ENCODE assay signal across 8 mouse cellular contexts in genomic region chr1:191275527-191275926, GRCm38 (mm10). TPM values are rescaled to one million over a fixed set of nuclear protein-coding genes. Genes with fewer than 3 reads are reported as not detected.
DNase-seq lines count a peak whose midpoint lies in the region; ATAC-seq and TF ChIP-seq lines count a peak whose summit lies in the region.

No protein-coding gene starts in this region.

- H3K9me3 ChIP-seq in ES-E14 (ENCODE audit: control insufficient read depth, insufficient read depth, low read depth, low read length): no peaks in the 10 kb centered on the region

- TF ChIP-seq CTCF in bone marrow, adult 2 months (IDR thresholded peaks at IDR 0.05; ENCODE audit: control insufficient read depth, insufficient read depth, low read length): peak; percentile 79
- TF ChIP-seq CTCF in embryonic fibroblast, embryonic 13.5 days (IDR thresholded peaks at IDR 0.05; ENCODE audit: borderline replicate concordance, insufficient read depth, low read length): peak; percentile 53; the same call in 1 of the 2 replicates
- peak; percentile 93 for TF ChIP-seq CTCF in layer of hippocampus, adult 2 months (conservative IDR thresholded peaks at IDR 0.05)

- no peaks in the 10 kb centered on the region for H3K4me1 ChIP-seq in ES-E14 (ENCODE audit: control insufficient read depth in 2 of 2, insufficient read depth in 2 of 2, low read length in 2 of 2, poor library complexity in 1 of 2)
- peaks cover 1% of the 10 kb centered on the region; the same call in 1 of the 2 replicates for H3K4me1 ChIP-seq in bone marrow, adult 2 months (ENCODE audit: control insufficient read depth, insufficient read depth, low read length)
- peaks cover 3% of the 10 kb centered on the region for H3K4me1 ChIP-seq in embryonic fibroblast, embryonic 13.5 days (ENCODE audit: control insufficient read depth, insufficient read depth, low read length)

- DNase-seq in ES-E14 (ENCODE audit: low read depth, low spot score): peak; percentile 66
- DNase-seq in heart, postnatal 14 days: peak; percentile 83 to 88
- DNase-seq in layer of hippocampus, adult 2 months (ENCODE audit: low spot score in 2 of 2): peak; percentile 26 to 82
- peak; percentile 86 for DNase-seq in lung, postnatal 14 days
- DNase-seq in right cerebral cortex, postnatal 25 days: peak; percentile 53

- H3K27ac ChIP-seq in ES-E14 (ENCODE audit: insufficient read depth, low read depth, low read length, poor library complexity, severe bottlenecking): no peak overlapping the region
- no peak overlapping the region; the same call in 1 of the 2 replicates for H3K27ac ChIP-seq in bone marrow, adult 2 months (ENCODE audit: control insufficient read depth, insufficient read depth, low read depth, low read length, poor library complexity)
- H3K27ac ChIP-seq in embryonic fibroblast, embryonic 13.5 days (ENCODE audit: insufficient read depth, low read length): no peak overlapping the region
- H3K27ac ChIP-seq in layer of hippocampus, adult 2 months: no peak overlapping the region

- intact Hi-C loops in heart, postnatal 14 days (cut with DNase I): loop anchor here (2.0 to 10.0 kb wide), 2 partner anchors 123 to 331 kb away; no protein-coding TSS in a partner anchor

- no peak for TF ChIP-seq POLR2A in bone marrow, adult 2 months (IDR thresholded peaks at IDR 0.05; ENCODE audit: borderline replicate concordance, control insufficient read depth, low read depth, low read length)
- TF ChIP-seq POLR2A in embryonic fibroblast, embryonic 13.5 days (IDR thresholded peaks at IDR 0.05; ENCODE audit: low read depth, low read length): no peak

- no peak overlapping the region for H3K9ac ChIP-seq in ES-E14 (ENCODE audit: insufficient read depth, low read depth, low read length, poor library complexity, severe bottlenecking)

- no peaks in the 10 kb centered on the region for H3K36me3 ChIP-seq in ES-E14 (ENCODE audit: control insufficient read depth, insufficient read depth, low read length, poor library complexity, severe bottlenecking)

- 6% methylated on average over 12 of the region's 12 CpGs for WGBS in bone marrow, adult 2 months

- ATAC-seq in erythroid progenitor cell, adult 5-6 weeks (replicated peaks; ENCODE audit: low FRiP score, poor library complexity, severe bottlenecking): no peak

- in situ Hi-C loops in ES-E14 (cut with MboI; ENCODE audit: low sequenced_read_pairs in 2 of 2, unreplicated experiment in 2 of 2): loop anchor here in 1 of 2 experiments (25.0 kb wide), 1 partner anchor 188 kb away; the partner anchor contains the start of gene Batf3

- no peak overlapping the region for H3K4me3 ChIP-seq in ES-E14 (ENCODE audit: insufficient read depth in 1 of 2, low read depth in 1 of 2, low read length in 2 of 2, poor library complexity in 1 of 2, severe bottlenecking in 1 of 2)
- no peak overlapping the region for H3K4me3 ChIP-seq in bone marrow, adult 2 months (replicated peaks; ENCODE audit: control insufficient read depth, low read depth, low read length)
- no peak overlapping the region for H3K4me3 ChIP-seq in embryonic fibroblast, embryonic 13.5 days (ENCODE audit: insufficient read depth, low read length)
- no peak overlapping the region for H3K4me3 ChIP-seq in layer of hippocampus, adult 2 months

TF ChIP-seq in ES-E14, 5 proteins besides CTCF, POLR2A, EP300 and RAD21:
- no peak for TF ChIP-seq HCFC1 (IDR thresholded peaks at IDR 0.05; ENCODE audit: borderline replicate concordance, insufficient read depth, low read length)
- no peak for TF ChIP-seq MAFK (IDR thresholded peaks at IDR 0.05; ENCODE audit: insufficient read depth, low read depth, low read length)
- TF ChIP-seq CHD2 (IDR thresholded peaks at IDR 0.05; ENCODE audit: low read depth, low read length): no peak
- no peak for TF ChIP-seq ZC3H11A (IDR thresholded peaks at IDR 0.05; ENCODE audit: borderline replicate concordance, low read depth, low read length)
- TF ChIP-seq ZNF384 (IDR thresholded peaks at IDR 0.05; ENCODE audit: low read depth, low read length): no peak

RNA-seq across cellular contexts. Expression of gene Nenf, which starts 42.5 kb away (rescaled TPM):
- 31.2 and 50.1 TPM in 2 replicates for total RNA-seq in ES-E14 (2012; rRNA removed)
- 59.5 and 79.3 TPM in 2 replicates for polyA plus RNA-seq in bone marrow, adult 2 months (2011; ENCODE audit: insufficient read depth, insufficient read length, low replicate concordance, missing spikeins)
- 63.1 and 67.2 TPM in 2 replicates for polyA plus RNA-seq in embryonic fibroblast, embryonic 13.5 days (2011; ENCODE audit: insufficient read length, low read depth, missing spikeins)
- total RNA-seq in heart, postnatal 14 days (2021): 100 to 1,000 TPM in 1 of 2 experiments, 10 to 100 TPM in 1; 96.9 to 104 TPM
- 10 to 100 TPM; 61.5 to 70.8 TPM for total RNA-seq in layer of hippocampus, adult 2 months (2021)
- 26.4 and 47.6 TPM in 2 replicates for total RNA-seq in erythroid progenitor cell, adult 5-6 weeks (2015; ENCODE audit: low replicate concordance)
- 21.2 and 34.5 TPM in 2 replicates for total RNA-seq in erythroid progenitor cell, adult 5-6 weeks (2017; ENCODE audit: low replicate concordance)

RNA-seq across cellular contexts. Expression of gene Tmem206, which starts 50.2 kb away (rescaled TPM):
- total RNA-seq in ES-E14 (2012; rRNA removed): 9.9 and 12.7 TPM in 2 replicates
- 4.9 and 8.3 TPM in 2 replicates for polyA plus RNA-seq in bone marrow, adult 2 months (2011; ENCODE audit: insufficient read depth, insufficient read length, low replicate concordance, missing spikeins)
- polyA plus RNA-seq in embryonic fibroblast, embryonic 13.5 days (2011; ENCODE audit: insufficient read length, low read depth, missing spikeins): 10.1 and 12.0 TPM in 2 replicates
- 1 to 10 TPM; 3.4 to 4.7 TPM for total RNA-seq in heart, postnatal 14 days (2021)
- total RNA-seq in layer of hippocampus, adult 2 months (2021): 1 to 10 TPM; 8.0 to 8.7 TPM
- 20.5 and 34.4 TPM in 2 replicates for total RNA-seq in erythroid progenitor cell, adult 5-6 weeks (2015; ENCODE audit: low replicate concordance)
- 15.7 and 22.9 TPM in 2 replicates for total RNA-seq in erythroid progenitor cell, adult 5-6 weeks (2017; ENCODE audit: low replicate concordance)

RNA-seq across cellular contexts. Expression of gene Atf3, which starts 57.7 kb away (rescaled TPM):
- total RNA-seq in ES-E14 (2012; rRNA removed): 5.1 and 8.0 TPM in 2 replicates
- 8.4 TPM in 1 of 2 replicates, not detected in the other for polyA plus RNA-seq in bone marrow, adult 2 months (2011; ENCODE audit: insufficient read depth, insufficient read length, low replicate concordance, missing spikeins)
- polyA plus RNA-seq in embryonic fibroblast, embryonic 13.5 days (2011; ENCODE audit: insufficient read length, low read depth, missing spikeins): 2.6 and 6.3 TPM in 2 replicates
- 1 to 10 TPM; 4.5 to 9.5 TPM for total RNA-seq in heart, postnatal 14 days (2021)
- under 1 TPM; 0.52 to 0.67 TPM for total RNA-seq in layer of hippocampus, adult 2 months (2021)
- total RNA-seq in erythroid progenitor cell, adult 5-6 weeks (2015; ENCODE audit: low replicate concordance): 3.8 and 4.3 TPM in 2 replicates
- 1.2 and 16.5 TPM in 2 replicates for total RNA-seq in erythroid progenitor cell, adult 5-6 weeks (2017; ENCODE audit: low replicate concordance)
